Mouse (Mus musculus) C2C12 (cell line): ENCODE data around the gene Calr4. TPM values are rescaled to one million over a fixed set of nuclear protein-coding genes. Genes with fewer than 3 reads are reported as not detected.

ENCODE experiments used
- H3K27me3 ChIP-seq: one replicate; pipeline ENCODE4 v1.6.1; 2011; ENCODE audit not compliant: control insufficient read depth, insufficient read depth, insufficient read length
- H3K36me3 ChIP-seq: one replicate; pipeline ENCODE4 v1.6.1; 2011; ENCODE audit not compliant: control insufficient read depth, insufficient read depth
- H3K4me3 ChIP-seq: one replicate; pipeline ENCODE4 v1.5.1; 2011; ENCODE audit warnings: mild to moderate bottlenecking, control low read depth; ENCODE audit not compliant: poor library complexity, insufficient read depth, severe bottlenecking
- H3K79me2 ChIP-seq: one replicate; pipeline ENCODE4 v1.6.1; 2011; ENCODE audit not compliant: control insufficient read depth, insufficient read depth
- H3K79me3 ChIP-seq: one replicate; pipeline ENCODE4 v1.6.1; 2011; ENCODE audit warnings: low read depth, control low read depth
- H3ac ChIP-seq: one replicate; pipeline ENCODE3; 2011; ENCODE audit warnings: low read depth; ENCODE audit not compliant: control insufficient read depth, insufficient read length
- CEBPB ChIP-seq: IDR thresholded peaks from one replicate; pipeline ENCODE4 v1.6.1; 2011; ENCODE audit warnings: low read depth, mild to moderate bottlenecking, control low read depth, moderate library complexity
- CTCF ChIP-seq: IDR thresholded peaks from one replicate; pipeline ENCODE4 v1.5.1; 2011; ENCODE audit not compliant: control insufficient read depth, insufficient read depth, insufficient read length
- FOSL1 ChIP-seq: IDR thresholded peaks from one replicate; pipeline ENCODE4 v1.8.0; 2011; ENCODE audit warnings: mild to moderate bottlenecking, low read length; ENCODE audit not compliant: poor library complexity, insufficient read depth, severe bottlenecking
- MAX ChIP-seq: IDR thresholded peaks from one replicate; pipeline ENCODE4 v1.6.1; 2011; ENCODE audit warnings: mild to moderate bottlenecking, control low read depth
- MYOD1 ChIP-seq: IDR thresholded peaks from one replicate; pipeline ENCODE4 v1.6.1; 2011; ENCODE audit warnings: low read depth; ENCODE audit not compliant: control insufficient read depth, insufficient read length
- MYOG ChIP-seq: IDR thresholded peaks from one replicate; pipeline ENCODE4 v1.6.1; 2011; ENCODE audit not compliant: control insufficient read depth, insufficient read length; ENCODE audit errors: extremely low read depth
- USF1 ChIP-seq: IDR thresholded peaks from one replicate; pipeline ENCODE4 v1.6.1; 2011; ENCODE audit warnings: low read depth, mild to moderate bottlenecking, control low read depth, moderate library complexity
- long read RNA-seq, 2 experiments: library from polyadenylated mRNA; unstranded; transcript quantifications; one replicate each; pipeline ENCODE4 v2.0.0; 2019 to 2020
- polyA plus RNA-seq: library from polyadenylated mRNA; unstranded; fragments of >200 nt; fragmentation: generic; extraction: Trizol; gene quantifications from one replicate; pipeline ENCODE4 v1.2.1, GENCODE M21; 2012; ENCODE audit warnings: missing spikeins

Calr4 gene
- 0.04 TPM for polyA plus RNA-seq
- long read RNA-seq, experiment 1, partial matches to known transcripts = 0 of 1 reads
- long read RNA-seq, experiment 1, other reads (novel, unspliced or antisense) = 1 of 1 reads
- long read RNA-seq, experiment 2 = 0 reads

DNA sequence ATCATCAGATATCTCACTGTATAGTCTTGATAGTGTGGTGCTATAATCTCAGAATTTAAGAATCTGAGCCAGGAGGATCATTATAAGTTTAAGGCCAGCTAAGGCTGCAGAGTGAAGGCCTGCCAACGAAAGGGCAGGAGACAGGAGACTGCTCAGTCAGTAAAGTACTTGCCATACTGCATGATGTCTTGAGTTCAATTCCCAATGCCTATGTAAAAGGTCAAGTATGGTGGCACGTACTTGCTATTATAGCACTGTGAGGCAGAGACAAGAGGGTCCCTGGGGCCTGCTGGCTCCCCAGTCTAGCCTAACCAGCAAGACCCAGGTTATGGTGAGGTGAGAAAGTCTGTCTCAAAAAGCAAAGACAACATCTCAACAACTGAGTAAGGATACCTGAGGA is at the start of gene Calr4:
Calr4 (plus strand) TSS at position 301 of the 400 bp plus-strand sequence.
- TF ChIP-seq MYOD1 (no peak), MAX (no peak), CEBPB (no peak), CTCF (no peak), FOSL1 (no peak)
- Histone ChIP-seq H3ac (no peak within 1 kb of the TSS), H3K27me3 (no peaks in the 10 kb centered on the region), H3K79me2 (no peaks in the 10 kb centered on the region), H3K36me3 (no peaks in the 10 kb centered on the region), H3K79me3 (no peaks in the 10 kb centered on the region), H3K4me3 (no peak within 1 kb of the TSS)

DNA sequence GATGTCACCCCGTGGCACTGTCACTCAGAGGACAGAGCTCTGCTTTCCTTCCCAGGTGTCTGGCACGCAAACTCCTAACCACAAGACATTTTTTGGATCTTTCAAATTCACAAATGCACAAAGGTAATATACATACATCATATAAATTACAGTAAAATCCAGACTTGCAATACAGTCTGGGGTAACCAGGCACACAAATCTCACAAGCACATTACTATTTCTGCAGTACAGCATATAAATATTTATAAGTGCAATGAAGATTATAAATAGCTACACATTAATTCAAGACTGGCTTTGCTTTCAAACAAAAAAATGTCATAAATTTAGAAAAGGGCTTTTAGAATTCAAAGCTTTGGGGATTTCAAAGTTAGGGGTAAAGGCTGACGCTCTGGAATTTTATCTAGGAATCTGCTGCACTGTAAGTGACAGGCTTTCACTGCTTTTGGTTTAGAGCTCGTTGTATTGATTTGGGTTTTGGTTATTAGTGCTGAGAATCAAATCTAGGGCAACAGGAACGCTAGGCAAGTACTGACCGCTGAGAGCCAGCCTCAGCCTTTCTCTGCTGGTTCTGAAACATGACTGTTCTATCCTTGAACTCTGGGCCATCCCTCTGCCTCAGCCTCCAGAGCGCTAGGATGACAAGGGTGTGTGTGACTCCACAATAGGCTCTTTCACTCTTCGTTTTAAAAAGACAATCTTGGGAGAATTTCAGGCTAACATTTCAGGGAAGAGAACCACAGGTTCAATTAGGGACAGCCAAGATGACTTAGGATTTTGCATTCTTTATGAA is 48.5 kb upstream of the Calr4 start:
- no peaks in the 10 kb centered on the region for H3K36me3 ChIP-seq
- H3ac ChIP-seq = no peak overlapping the region
- no peaks in the 10 kb centered on the region for H3K79me2 ChIP-seq
- H3K4me3 ChIP-seq = no peak overlapping the region
- no peak for TF ChIP-seq FOSL1
- TF ChIP-seq CTCF = no peak
- no peak for TF ChIP-seq USF1
- TF ChIP-seq MAX = no peak
- TF ChIP-seq CEBPB = no peak
- no peak for TF ChIP-seq MYOD1
- H3K27me3 ChIP-seq = no peaks in the 10 kb centered on the region
- peaks cover 1% of the 10 kb centered on the region for H3K79me3 ChIP-seq

DNA sequence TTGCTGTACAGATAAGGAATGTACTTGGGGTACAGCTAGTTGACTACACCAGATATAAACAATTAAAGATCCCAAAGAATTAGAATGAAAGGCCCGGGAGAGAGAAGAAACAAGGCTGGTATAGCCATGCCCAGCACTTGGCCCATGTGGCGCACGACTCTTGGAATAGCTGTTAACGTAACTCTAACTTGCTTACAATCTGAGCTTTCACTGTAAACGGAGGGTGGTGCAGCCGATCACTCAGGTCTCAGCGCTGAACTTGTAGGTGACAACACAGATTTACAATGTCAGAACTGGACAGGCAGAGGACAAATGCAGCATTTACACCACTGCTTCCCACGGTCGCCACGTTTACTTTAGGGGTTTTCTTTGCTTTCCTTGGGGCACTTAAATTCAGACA is 42.7 kb upstream of the Calr4 start:
- Histone ChIP-seq H3K36me3 (no peaks in the 10 kb centered on the region), H3K79me2 (peaks cover 21% of the 10 kb centered on the region)
- TF ChIP-seq FOSL1 = no peak
- TF ChIP-seq MAX = no peak
- TF ChIP-seq USF1 = no peak
- no peak for TF ChIP-seq CTCF
- TF ChIP-seq MYOD1 = no peak
- TF ChIP-seq CEBPB = no peak
- TF ChIP-seq MYOG = no peak

DNA sequence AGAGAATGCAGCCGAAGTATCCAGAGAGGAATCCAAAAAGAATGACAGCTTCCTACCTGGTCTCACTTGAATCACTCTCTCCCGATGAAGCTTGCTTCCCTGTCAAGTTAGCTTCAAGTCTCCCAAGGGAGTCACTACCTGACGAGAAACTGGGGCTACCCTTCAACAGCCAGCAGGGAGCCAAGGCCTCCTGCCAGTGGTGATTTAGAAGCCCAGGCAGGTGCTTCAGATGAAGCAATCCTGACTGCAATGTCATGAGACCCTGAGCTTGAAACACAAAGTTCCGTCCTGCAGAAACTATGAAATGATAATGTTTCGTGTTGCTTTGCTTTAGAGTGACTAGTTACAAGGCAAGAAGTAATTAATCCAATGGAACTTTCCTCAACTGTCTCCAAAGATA is 40.4 kb upstream of the Calr4 start:
- H3K79me2 ChIP-seq = peaks cover 34% of the 10 kb centered on the region
- H3ac ChIP-seq = no peak overlapping the region
- no peaks in the 10 kb centered on the region for H3K27me3 ChIP-seq
- H3K4me3 ChIP-seq = no peak overlapping the region
- H3K36me3 ChIP-seq = no peaks in the 10 kb centered on the region
- TF ChIP-seq CTCF (no peak), FOSL1 (no peak), MAX (no peak), USF1 (no peak), CEBPB (no peak), MYOD1 (no peak)
- peaks cover 5% of the 10 kb centered on the region for H3K79me3 ChIP-seq

More for the DNA sequence above, 42.7 kb upstream of the Calr4 start:
- Histone ChIP-seq H3K79me3 (peaks cover 3% of the 10 kb centered on the region), H3ac (no peak overlapping the region), H3K4me3 (no peak overlapping the region), H3K27me3 (no peaks in the 10 kb centered on the region)

DNA sequence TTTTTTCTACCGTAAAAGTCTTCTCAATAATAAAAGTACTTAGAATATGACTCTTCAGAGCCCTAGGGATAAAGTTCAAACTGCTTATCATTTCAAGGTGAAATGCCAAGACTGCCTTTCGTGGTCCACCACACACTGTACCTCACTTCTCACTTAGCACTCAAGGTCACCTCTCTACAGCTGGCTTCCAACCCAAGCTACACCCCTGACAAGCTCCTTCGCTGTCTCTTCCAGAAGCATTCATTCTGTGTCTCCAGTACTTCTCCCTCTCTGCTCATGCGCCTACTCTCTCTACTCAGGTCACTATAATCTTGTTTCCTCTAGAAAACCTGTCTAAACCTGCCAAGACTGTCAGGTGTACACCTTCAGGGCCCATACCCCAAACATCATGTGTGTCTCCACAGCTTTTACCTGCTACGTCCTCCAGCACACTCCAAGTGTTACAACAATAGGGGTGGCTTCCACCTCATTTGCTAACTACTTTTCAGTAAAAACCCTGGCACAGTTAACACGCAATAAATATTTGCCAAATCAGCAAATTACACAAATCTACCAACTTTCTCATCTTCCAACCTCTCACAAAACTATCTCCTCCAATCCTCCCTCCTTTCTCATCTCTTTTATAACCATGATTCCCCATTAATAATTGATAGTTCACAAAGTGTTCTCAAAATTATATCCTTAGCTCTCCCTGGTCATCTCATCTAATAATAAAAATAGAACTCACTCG is 38.2 kb upstream of the Calr4 start:
- H3ac ChIP-seq = no peak overlapping the region
- TF ChIP-seq CEBPB (no peak), MYOG (no peak), FOSL1 (no peak), MAX (no peak), USF1 (no peak), MYOD1 (no peak), CTCF (no peak)
- no peaks in the 10 kb centered on the region for H3K36me3 ChIP-seq
- H3K79me3 ChIP-seq = peaks cover 10% of the 10 kb centered on the region
- H3K79me2 ChIP-seq = peaks cover 52% of the 10 kb centered on the region
- H3K27me3 ChIP-seq = no peaks in the 10 kb centered on the region
- H3K4me3 ChIP-seq = no peak overlapping the region
